Mouse (Mus musculus) thymus, postnatal 4 days (tissue): ENCODE results near the gene Spock1.

Experiments used
- DNase-seq: peaks from one replicate; pipeline ENCODE4 v3.0.0; 2021

The Spock1 gene

GRCm38 (mm10) chr13:57459978-57460377 lies 448.2 kb downstream of the Spock1 start:
- no peak for DNase-seq

- no peak for DNase-seq
These were observed 457.8 kb downstream of the Spock1 start for GRCm38 (mm10) chr13:57450189-57450821.

GRCm38 (mm10) chr13:57448906-57449305 lies 459.2 kb downstream of the Spock1 start:
- DNase-seq: no peak

- DNase-seq: no peak
These were observed 463.2 kb downstream of the Spock1 start for GRCm38 (mm10) chr13:57444977-57445376.

- DNase-seq: no peak
These were observed 468.0 kb downstream of the Spock1 start for GRCm38 (mm10) chr13:57440111-57440510.

- no peak for DNase-seq
These were observed 472.4 kb downstream of the Spock1 start for GRCm38 (mm10) chr13:57435726-57436220.

GRCm38 (mm10) chr13:57433848-57434247 lies 474.3 kb downstream of the Spock1 start:
- DNase-seq: no peak

GRCm38 (mm10) chr13:57431815-57432214 lies 476.3 kb downstream of the Spock1 start:
- no peak for DNase-seq

GRCm38 (mm10) chr13:57428840-57429239 lies 479.3 kb downstream of the Spock1 start:
- no peak for DNase-seq

GRCm38 (mm10) chr13:57418781-57419180 lies 489.4 kb downstream of the Spock1 start:
- DNase-seq: no peak

GRCm38 (mm10) chr13:57414716-57415115 lies 493.4 kb downstream of the Spock1 start:
- DNase-seq: no peak

GRCm38 (mm10) chr13:57407666-57408065 lies 500.5 kb downstream of the Spock1 start:
- no peak for DNase-seq

GRCm38 (mm10) chr13:57402386-57402785 lies 505.7 kb downstream of the Spock1 start:
- DNase-seq: no peak

GRCm38 (mm10) chr13:57372141-57372700 lies 535.9 kb downstream of the Spock1 start:
- DNase-seq: no peak
